Mouse (Mus musculus): ENCODE measurements around the gene Paxip1.

Paxip1 gene

GRCm38 (mm10) chr5:27791303-27792172, at the start of gene Paxip1:
Gene Paxip1, minus strand, starts transcription at chr5:27791691.
- DNase-seq = peak; percentile 95

- DNase-seq = peak; percentile 62
Measured at GRCm38 (mm10) chr5:27838061-27838460, 46.6 kb upstream of the Paxip1 start.

GRCm38 (mm10) chr5:27835096-27835495, 43.6 kb upstream of the Paxip1 start:
- DNase-seq = no peak

GRCm38 (mm10) chr5:27827971-27828370, 36.5 kb upstream of the Paxip1 start:
- DNase-seq = peak; percentile 45

- no peak for DNase-seq
Measured at GRCm38 (mm10) chr5:27821161-27821560, 29.7 kb upstream of the Paxip1 start.

GRCm38 (mm10) chr5:27818840-27819672, 27.6 kb upstream of the Paxip1 start:
- no peak for DNase-seq

GRCm38 (mm10) chr5:27814282-27814681, 22.8 kb upstream of the Paxip1 start:
- no peak for DNase-seq

GRCm38 (mm10) chr5:27793923-27794322, 2.4 kb upstream of the Paxip1 start:
- peak; percentile 74 for DNase-seq

- no peak for DNase-seq
Measured at GRCm38 (mm10) chr5:27792531-27793205, 1.2 kb upstream of the Paxip1 start.

GRCm38 (mm10) chr5:27792173-27792470, 631 bp upstream of the Paxip1 start:
- DNase-seq = no peak

GRCm38 (mm10) chr5:27790910-27791288, 592 bp downstream of the Paxip1 start:
- peak; percentile 83 for DNase-seq

GRCm38 (mm10) chr5:27790086-27790909, 1.2 kb downstream of the Paxip1 start:
- DNase-seq = peak; percentile 19

GRCm38 (mm10) chr5:27789586-27789985, 1.9 kb downstream of the Paxip1 start:
- no peak for DNase-seq

GRCm38 (mm10) chr5:27783381-27783780, 8.1 kb downstream of the Paxip1 start:
- DNase-seq = no peak

- no peak for DNase-seq
Measured at GRCm38 (mm10) chr5:27767948-27768347, 23.5 kb downstream of the Paxip1 start.

- DNase-seq = no peak
Measured at GRCm38 (mm10) chr5:27765780-27766179, 25.7 kb downstream of the Paxip1 start.

GRCm38 (mm10) chr5:27744944-27745343, 46.5 kb downstream of the Paxip1 start:
- DNase-seq = no peak

GRCm38 (mm10) chr5:27739216-27739615, 52.3 kb downstream of the Paxip1 start:
- DNase-seq = no peak

GRCm38 (mm10) chr5:27737168-27737567, 54.3 kb downstream of the Paxip1 start:
- no peak for DNase-seq

GRCm38 (mm10) chr5:27732288-27732868, 59.1 kb downstream of the Paxip1 start:
- DNase-seq = no peak

- DNase-seq = no peak
Measured at GRCm38 (mm10) chr5:27731392-27731791, 60.1 kb downstream of the Paxip1 start.

GRCm38 (mm10) chr5:27730666-27731065, 60.8 kb downstream of the Paxip1 start:
- DNase-seq = no peak

All from kidney, adult 11 months (tissue).